Mouse (Mus musculus) embryonic facial prominence, embryonic 11.5 days (tissue): ENCODE results near the gene Sox6. TPM values are rescaled to one million over a fixed set of nuclear protein-coding genes. Genes with fewer than 3 reads are reported as not detected.

Experiments
- ATAC-seq: fragments of 200-750 bp; cut with Nextera tagmentation; replicated peaks from 2 replicates; pipeline ENCODE4 v1.8.0; 2017; ENCODE audit warnings: low read depth; ENCODE audit not compliant: insufficient number of reproducible peaks, low FRiP score, low TSS enrichment
- DNase-seq: peaks from one replicate; pipeline ENCODE4 v3.0.0-alpha.2; 2015; ENCODE audit warnings: low spot score
- H3K27ac ChIP-seq: fragments of 300-500 bp; sonication (generic); replicated peaks from 2 replicates; pipeline ENCODE4 v1.5.1; 2014; ENCODE audit warnings: mild to moderate bottlenecking, low read depth, low read length, control low read depth
- H3K27me3 ChIP-seq: fragments of 300-500 bp; sonication (generic); 2 replicates; pipeline ENCODE4 v1.6.1; 2014; ENCODE audit warnings: mild to moderate bottlenecking, low read length, moderate library complexity, mixed read lengths; ENCODE audit not compliant: control insufficient read depth, insufficient read depth
- H3K36me3 ChIP-seq: fragments of 300-500 bp; sonication (generic); replicated peaks from 2 replicates; pipeline ENCODE4 v1.6.1; 2014; ENCODE audit warnings: low read depth, mild to moderate bottlenecking, low read length, moderate library complexity, mixed read lengths; ENCODE audit not compliant: control insufficient read depth, insufficient read depth
- H3K4me1 ChIP-seq: fragments of 300-500 bp; sonication (generic); 2 replicates; pipeline ENCODE4 v1.6.1; 2014; ENCODE audit warnings: low read length, mixed read lengths; ENCODE audit not compliant: control insufficient read depth, insufficient read depth
- H3K4me2 ChIP-seq: fragments of 300-500 bp; sonication (generic); 2 replicates; pipeline ENCODE4 v1.6.1; 2014; ENCODE audit warnings: low read depth, mild to moderate bottlenecking, control low read depth, low read length, moderate library complexity
- H3K4me3 ChIP-seq: fragments of 300-500 bp; sonication (generic); 2 replicates; pipeline ENCODE4 v1.5.1; 2014; ENCODE audit warnings: low read depth, low read length, control low read depth
- H3K9ac ChIP-seq: fragments of 300-500 bp; sonication (generic); replicated peaks from 2 replicates; pipeline ENCODE4 v1.6.1; 2014; ENCODE audit warnings: mild to moderate bottlenecking, control low read depth, low read length
- H3K9me3 ChIP-seq: fragments of 300-500 bp; sonication (generic); replicated peaks from 2 replicates; pipeline ENCODE4 v1.6.1; 2016; ENCODE audit warnings: mild to moderate bottlenecking, low read length, inconsistent platforms, mixed read lengths; ENCODE audit not compliant: control insufficient read depth
- WGBS: fragments of 180-500 bp; shearing (Covaris S2); extraction: QIAGEN DNeasy Blood & Tissue Kit; methylation state at CpG from one replicate; pipeline ENCODE4 v1.1.7; 2014; 5-methylcytosine and 5-hydroxymethylcytosine counted together
- polyA plus RNA-seq: library from polyadenylated mRNA; unstranded; fragments of >200 nt; fragmentation: Nextera tagmentation; extraction: Ambion mirVana; gene quantifications from 2 replicates; pipeline ENCODE4 v1.2.1, GENCODE M21; 2014

Sox6 gene
- polyA plus RNA-seq, 1 experiment from 2014 or later: 29.2 TPM

DNA sequence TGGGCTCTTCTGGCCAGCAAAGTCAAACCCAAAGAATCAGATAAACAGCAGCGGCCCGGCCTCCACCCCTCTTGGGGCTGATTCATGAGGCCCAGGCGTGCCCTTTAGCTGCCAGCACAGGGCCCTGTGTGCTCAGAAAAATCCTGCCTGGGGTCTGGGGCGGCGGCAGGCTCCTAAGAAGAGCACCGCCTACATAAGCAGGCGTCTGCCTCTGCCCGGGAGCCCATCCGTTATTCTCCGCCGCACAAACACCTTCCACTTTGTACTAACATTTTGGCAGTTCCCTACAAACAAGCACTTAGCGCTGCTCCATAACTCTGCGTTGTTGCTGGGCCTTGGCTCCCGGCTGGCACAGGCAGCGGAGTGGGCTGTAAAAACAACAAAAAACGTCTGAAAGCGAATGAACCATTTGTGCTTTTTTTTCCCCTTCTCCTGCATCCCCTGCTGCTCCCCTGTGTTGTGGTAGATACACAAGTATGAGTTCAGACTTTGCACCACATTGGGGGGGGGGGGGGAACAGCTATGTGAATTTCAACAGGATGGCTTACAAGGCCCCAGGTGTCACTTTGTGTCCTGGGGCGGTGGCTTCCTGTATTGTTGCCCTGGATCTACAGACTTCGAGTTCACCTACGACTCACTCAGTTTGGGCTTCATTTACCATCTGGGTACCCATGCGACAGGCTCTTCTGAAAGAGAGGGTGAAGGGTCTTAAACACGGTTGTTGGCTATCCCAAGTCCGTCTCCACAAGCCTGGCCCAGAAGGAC is 588.0 kb downstream of the Sox6 start:
- no peak for ATAC-seq
- Histone ChIP-seq H3K9ac (no peak overlapping the region), H3K9me3 (no peaks in the 10 kb centered on the region), H3K27ac (no peak overlapping the region), H3K4me1 (no peaks in the 10 kb centered on the region; the same call in none of the 2 replicates), H3K4me3 (no peak overlapping the region), H3K36me3 (no peaks in the 10 kb centered on the region), H3K4me2 (no peak overlapping the region), H3K27me3 (no peaks in the 10 kb centered on the region)
- WGBS: 49% methylated on average over 23 of the region's 23 CpGs
- DNase-seq: no peak

DNA sequence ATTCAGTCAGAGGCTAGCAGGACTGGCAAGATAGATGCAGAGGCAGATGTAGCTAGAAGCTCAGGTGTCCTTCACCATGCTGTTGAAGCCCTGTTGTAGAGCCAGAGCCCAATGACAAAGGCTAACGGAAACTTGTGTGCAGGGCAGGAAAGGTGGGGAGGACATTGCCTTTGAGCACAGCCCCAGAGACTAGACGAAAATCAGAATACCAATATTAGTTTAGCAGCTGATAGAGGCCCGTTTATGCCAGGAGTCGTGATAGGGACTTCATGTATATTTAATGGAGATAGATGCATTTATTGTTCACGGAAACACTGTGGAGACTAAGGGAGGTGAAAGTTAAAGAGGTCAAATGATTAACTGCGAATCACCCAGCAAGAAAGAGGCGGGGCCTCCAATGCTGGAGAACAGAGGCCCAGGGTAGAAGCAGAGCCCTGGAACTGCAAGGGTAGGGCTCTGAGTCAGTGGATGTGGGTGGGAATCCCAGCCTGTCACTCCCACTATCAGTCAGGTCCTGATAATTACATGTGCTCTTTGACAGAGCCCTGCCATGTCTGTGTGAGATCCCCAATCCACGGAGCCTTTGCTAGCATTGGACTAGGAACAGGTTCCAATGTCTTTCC is 590.1 kb downstream of the Sox6 start:
- Histone ChIP-seq H3K9me3 (no peaks in the 10 kb centered on the region), H3K27ac (no peak overlapping the region), H3K4me2 (no peak overlapping the region), H3K27me3 (no peaks in the 10 kb centered on the region), H3K9ac (no peak overlapping the region), H3K36me3 (no peaks in the 10 kb centered on the region), H3K4me1 (no peaks in the 10 kb centered on the region; the same call in none of the 2 replicates), H3K4me3 (no peak overlapping the region)
- DNase-seq (no peak), ATAC-seq (no peak)
- 81% methylated on average over 8 of the region's 8 CpGs for WGBS

DNA sequence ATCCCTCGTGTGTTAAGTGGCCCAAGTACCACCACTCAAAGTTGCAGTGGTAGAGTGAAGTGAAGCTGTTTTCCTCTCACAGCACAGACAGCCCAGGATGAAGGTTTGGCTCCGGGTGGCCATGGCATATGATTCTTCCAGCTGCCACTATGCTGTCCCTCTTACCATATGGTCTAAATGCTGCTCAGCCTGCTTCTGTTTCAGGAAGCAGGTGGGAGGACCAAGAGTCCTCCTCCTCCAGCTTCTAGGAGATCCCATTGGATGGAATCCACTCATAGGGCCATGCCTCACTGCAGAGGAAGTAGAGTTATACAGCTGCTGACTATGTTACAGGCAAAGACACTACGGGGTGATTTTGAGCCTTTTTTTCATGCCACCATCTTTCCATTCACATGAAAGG is 591.5 kb downstream of the Sox6 start:
- DNase-seq (no peak), ATAC-seq (no peak)
- Histone ChIP-seq H3K36me3 (no peaks in the 10 kb centered on the region), H3K4me3 (no peak overlapping the region), H3K27ac (no peak overlapping the region), H3K4me1 (no peaks in the 10 kb centered on the region; the same call in 1 of the 2 replicates), H3K4me2 (no peak overlapping the region), H3K9me3 (no peaks in the 10 kb centered on the region), H3K27me3 (no peaks in the 10 kb centered on the region), H3K9ac (no peak overlapping the region)
- WGBS: 70% methylated on average over 3 of the region's 3 CpGs

DNA sequence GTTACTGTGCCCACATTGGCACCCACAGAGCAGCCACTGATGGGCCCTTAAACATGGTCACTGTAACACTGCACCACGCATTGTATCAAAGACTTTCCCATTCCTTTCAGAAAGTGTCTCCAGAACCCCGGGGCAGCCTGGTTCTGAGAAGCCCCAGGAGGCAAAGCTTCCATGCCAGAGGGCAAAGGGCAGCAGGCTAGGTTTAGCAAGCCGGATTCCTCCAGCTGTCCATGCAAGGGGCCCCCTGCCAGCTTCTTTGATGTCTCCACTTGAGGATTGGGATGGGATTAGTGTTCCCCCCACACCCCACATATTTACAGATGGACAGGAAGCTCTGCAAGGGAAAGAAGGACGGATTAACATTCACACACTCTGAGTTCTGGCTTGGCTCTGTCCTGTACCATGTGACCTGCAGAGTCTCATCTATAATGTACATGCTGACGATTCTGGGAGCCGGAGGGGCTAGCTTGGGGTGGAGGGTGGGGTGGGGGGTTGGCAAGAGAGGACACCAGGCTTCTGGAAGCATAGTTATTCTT is 592.0 kb downstream of the Sox6 start:
- no peak overlapping the region for H3K27ac ChIP-seq
- ATAC-seq: no peak

DNA sequence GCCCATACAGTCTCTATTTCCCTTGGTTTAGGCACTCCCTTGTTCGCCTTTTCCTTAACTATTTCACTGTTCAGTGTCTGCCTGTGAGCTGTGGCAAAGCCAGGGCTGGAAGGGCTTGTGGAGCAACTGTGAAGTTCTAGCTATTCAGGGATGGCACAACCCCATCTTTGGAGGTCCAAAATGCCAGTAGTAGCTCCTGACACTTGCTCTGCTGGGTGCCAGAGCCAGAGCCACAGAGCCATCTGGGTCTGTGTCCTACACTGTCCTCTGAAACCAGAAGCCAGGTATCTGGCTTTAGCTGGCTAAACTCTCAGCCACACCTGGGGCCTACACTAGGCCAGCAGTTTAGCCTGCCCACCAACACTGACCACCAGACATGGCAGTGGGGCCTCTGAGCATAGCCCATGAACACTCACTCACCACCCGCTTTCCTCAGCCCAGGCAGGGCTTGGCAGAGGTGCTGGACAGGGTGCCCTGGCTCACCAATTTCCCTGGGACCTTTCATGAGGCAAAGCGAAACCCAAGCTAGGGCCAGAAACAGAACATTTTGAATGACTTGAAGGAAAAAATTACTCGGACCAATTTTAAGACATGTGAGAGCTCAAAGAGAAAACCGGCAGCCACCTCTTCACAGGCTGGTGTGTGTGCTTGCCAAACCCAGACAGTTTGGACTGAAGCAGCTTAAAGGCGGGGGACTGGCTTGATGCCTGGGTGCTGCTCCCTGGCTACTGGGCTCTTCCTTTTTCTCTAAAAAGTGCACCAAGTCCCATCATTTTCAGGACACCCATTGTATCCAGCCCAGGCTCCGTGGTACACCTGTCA is 612.2 kb downstream of the Sox6 start:
- DNase-seq: no peak
- H3K27ac ChIP-seq: no peak overlapping the region
- H3K9ac ChIP-seq: no peak overlapping the region
- no peak for ATAC-seq
- H3K27me3 ChIP-seq: no peaks in the 10 kb centered on the region
- no peak overlapping the region for H3K4me2 ChIP-seq
- no peaks in the 10 kb centered on the region for H3K36me3 ChIP-seq
- no peaks in the 10 kb centered on the region for H3K4me1 ChIP-seq
- H3K4me3 ChIP-seq: no peak overlapping the region
- H3K9me3 ChIP-seq: no peaks in the 10 kb centered on the region
- 80% methylated on average over 7 of the region's 7 CpGs for WGBS

More for the DNA sequence above, 592.0 kb downstream of the Sox6 start:
- Histone ChIP-seq H3K4me2 (no peak overlapping the region), H3K27me3 (no peaks in the 10 kb centered on the region), H3K4me3 (no peak overlapping the region), H3K9ac (no peak overlapping the region), H3K4me1 (no peaks in the 10 kb centered on the region; the same call in 1 of the 2 replicates), H3K36me3 (no peaks in the 10 kb centered on the region), H3K9me3 (no peaks in the 10 kb centered on the region)
- WGBS: 12% methylated on average over 6 of the region's 6 CpGs
- DNase-seq: no peak

DNA sequence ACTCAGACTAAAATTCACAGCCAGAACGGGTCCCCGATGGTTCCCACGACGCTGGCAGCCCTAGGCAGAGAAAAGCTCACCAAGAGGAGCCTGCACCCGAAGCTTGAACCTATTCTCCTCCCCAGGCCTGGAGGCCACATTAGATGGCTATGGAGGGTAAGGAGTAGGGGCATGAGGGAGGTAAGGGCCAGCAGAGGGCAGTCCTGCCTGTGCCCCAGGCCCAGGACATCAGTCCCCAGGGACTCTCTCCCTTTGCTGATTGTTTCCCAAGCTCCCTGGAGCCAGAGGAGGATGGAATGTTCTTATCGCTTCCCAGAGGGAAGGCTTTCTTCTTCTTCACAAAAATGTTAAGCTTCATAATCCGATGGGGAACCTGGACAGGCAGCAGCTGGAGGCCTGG is 615.8 kb downstream of the Sox6 start:
- H3K27me3 ChIP-seq: no peaks in the 10 kb centered on the region
- WGBS: 66% methylated on average over 7 of the region's 7 CpGs

DNA sequence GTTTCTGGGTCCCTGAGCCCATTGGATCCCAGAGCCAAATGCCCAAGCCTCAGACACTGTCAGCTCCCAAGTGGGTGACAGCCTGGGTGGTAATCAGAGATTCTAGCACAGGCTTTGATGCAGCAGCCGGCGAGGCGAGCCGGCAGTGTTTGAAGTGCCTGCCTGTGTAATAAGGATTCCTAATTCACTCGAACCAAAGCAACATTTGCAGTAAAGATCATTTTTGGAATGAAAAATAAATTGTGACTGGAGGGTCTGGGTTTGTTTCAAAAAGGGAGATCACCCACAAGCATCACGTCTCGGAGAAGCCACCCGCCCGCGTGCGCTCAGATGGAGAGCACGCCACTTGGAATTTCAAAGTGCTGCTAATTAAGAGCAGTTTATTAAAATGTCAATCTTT is 617.6 kb downstream of the Sox6 start:
- Histone ChIP-seq H3K36me3 (no peaks in the 10 kb centered on the region), H3K27ac (no peak overlapping the region), H3K27me3 (no peaks in the 10 kb centered on the region), H3K4me3 (no peak overlapping the region), H3K9ac (no peak overlapping the region), H3K4me2 (no peak overlapping the region), H3K4me1 (no peaks in the 10 kb centered on the region), H3K9me3 (no peaks in the 10 kb centered on the region)
- DNase-seq (no peak), ATAC-seq (no peak)
- 54% methylated on average over 12 of the region's 12 CpGs for WGBS

More for the DNA sequence above, 615.8 kb downstream of the Sox6 start:
- Histone ChIP-seq H3K9me3 (no peaks in the 10 kb centered on the region), H3K9ac (no peak overlapping the region), H3K27ac (no peak overlapping the region), H3K4me2 (no peak overlapping the region), H3K4me1 (no peaks in the 10 kb centered on the region), H3K36me3 (no peaks in the 10 kb centered on the region), H3K4me3 (no peak overlapping the region)
- DNase-seq: no peak
- no peak for ATAC-seq
